Mouse (Mus musculus) cerebellum, postnatal 25 days (tissue): ENCODE data around the gene Gm17535.
"Not testable (repeated sequence)": the region's sequence is repeated elsewhere in the genome, so short reads cannot be mapped to it uniquely, and the experiment has no call there.

ENCODE experiments used
- DNase-seq, 2 experiments: peaks; one replicate each; pipeline ENCODE4 v3.0.0; 2021; ENCODE audit warnings: mixed read lengths in 2 of 2

Gm17535 gene

DNA sequence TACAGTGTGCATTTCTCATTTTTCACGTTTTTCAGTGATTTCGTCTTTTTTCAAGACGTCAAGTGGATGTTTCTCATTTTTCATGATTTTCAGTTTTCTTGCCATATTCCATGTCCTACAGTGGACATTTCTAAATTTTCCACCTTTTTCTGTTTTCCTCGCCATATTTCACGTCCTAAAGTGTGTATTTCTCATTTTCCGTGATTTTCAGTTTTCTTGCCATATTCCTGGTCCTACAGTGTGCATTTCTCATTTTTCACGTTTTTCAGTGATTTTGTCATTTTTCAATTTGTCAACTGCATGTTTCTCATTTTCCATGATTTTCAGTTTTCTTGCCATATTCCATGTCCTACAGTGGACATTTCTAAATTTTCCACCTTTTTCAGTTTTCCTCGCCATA lies at the start of gene Gm17535:
Gm17535 (plus strand) TSS at position 301 of the 400 bp plus-strand sequence.
- DNase-seq: not testable (repeated sequence)

GRCm38 (mm10) chr9:3000445-3000972 lies 33.9 kb upstream of the Gm17535 start, which contains the start of gene Gm10722:
TSS of gene Gm10722 (plus strand) at chr9:3000922.
- DNase-seq: peak; percentile 1 to 3

DNA sequence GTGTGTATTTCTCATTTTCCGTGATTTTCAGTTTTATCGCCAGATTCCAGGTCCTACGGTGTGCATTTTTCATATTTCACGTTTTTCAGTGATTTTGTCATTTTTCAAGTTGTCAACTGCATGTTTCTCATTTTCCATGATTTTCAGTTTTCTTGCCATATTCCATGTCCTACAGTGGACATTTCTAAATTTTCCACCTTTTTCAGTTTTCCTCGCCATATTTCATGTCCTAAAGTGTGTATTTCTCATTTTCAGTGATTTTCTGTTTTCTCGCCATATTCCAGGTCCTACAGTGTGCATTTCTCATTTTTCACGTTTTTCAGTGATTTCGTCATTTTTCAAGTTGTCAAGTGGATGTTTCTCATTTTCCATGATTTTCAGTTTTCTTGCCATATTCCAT lies 33.4 kb upstream of the Gm17535 start:
- peak in 1 of 2 experiments; percentile 9 for DNase-seq

- DNase-seq: peak; percentile 89 to 94
Observed at GRCm38 (mm10) chr9:3001948-3002659, 32.3 kb upstream of the Gm17535 start.

GRCm38 (mm10) chr9:3002794-3003396 lies 31.5 kb upstream of the Gm17535 start, which contains the start of gene Gm11168:
TSS of gene Gm11168 (plus strand) at chr9:3003346.
- DNase-seq: peak in 1 of 2 experiments; percentile 6

GRCm38 (mm10) chr9:3006179-3006578 lies 28.2 kb upstream of the Gm17535 start:
- not testable (repeated sequence) for DNase-seq

- peak in 1 of 2 experiments; percentile 74 for DNase-seq
Observed at GRCm38 (mm10) chr9:3006636-3007035, 27.8 kb upstream of the Gm17535 start.

DNA sequence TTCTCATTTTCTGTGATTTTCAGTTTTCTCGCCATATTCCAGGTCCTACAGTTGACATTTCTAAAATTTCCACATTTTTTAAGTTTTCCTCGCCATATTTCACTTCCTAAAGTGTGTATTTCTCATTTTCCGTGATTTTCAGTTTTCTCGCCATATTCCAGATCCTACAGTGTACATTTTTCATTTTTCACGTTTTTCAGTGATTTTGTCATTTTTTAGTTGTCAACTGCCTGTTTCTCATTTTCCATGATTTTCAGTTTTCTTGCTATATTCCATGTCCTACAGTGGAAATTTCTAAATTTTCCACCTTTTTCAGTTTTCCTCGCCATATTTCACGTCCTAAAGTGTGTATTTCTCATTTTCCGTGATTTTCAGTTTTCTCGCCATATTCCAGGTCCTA lies 27.1 kb upstream of the Gm17535 start:
- peak in 1 of 2 experiments; percentile 2 for DNase-seq

- DNase-seq: not testable (repeated sequence)
Observed at GRCm38 (mm10) chr9:3009331-3009730, 25.1 kb upstream of the Gm17535 start.

DNA sequence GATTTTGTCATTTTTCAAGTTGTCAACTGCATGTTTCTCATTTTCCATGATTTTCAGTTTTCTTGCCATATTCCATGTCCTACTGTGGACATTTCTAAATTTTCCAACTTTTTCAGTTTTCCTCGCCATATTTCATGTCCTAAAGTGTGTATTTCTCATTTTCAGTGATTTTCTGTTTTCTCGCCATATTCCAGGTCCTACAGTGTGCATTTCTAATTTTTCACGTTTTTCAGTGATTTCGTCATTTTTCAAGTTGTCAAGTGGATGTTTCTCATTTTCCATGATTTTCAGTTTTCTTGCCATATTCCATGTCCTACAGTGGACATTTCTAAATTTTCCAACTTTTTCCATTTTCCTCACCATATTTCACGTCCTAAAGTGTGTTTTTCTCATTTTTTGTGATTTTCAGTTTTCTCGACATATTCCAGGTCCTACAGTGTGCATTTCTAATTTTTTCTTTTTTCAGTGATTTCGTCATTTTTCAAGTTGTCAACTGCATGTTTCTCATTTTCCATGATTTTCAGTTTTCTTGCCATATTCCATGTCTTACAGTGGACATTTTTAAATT lies 22.3 kb upstream of the Gm17535 start:
- DNase-seq: not testable (repeated sequence)

GRCm38 (mm10) chr9:3012733-3013279 lies 21.6 kb upstream of the Gm17535 start, which contains the start of gene Gm10721:
TSS of gene Gm10721 (plus strand) at chr9:3013140.
- not testable (repeated sequence) for DNase-seq

- DNase-seq: not testable (repeated sequence)
Observed at GRCm38 (mm10) chr9:3015354-3015753, 19.0 kb upstream of the Gm17535 start, which contains the start of gene Gm10720. TSS of gene Gm10720 (plus strand) at chr9:3015654.

DNA sequence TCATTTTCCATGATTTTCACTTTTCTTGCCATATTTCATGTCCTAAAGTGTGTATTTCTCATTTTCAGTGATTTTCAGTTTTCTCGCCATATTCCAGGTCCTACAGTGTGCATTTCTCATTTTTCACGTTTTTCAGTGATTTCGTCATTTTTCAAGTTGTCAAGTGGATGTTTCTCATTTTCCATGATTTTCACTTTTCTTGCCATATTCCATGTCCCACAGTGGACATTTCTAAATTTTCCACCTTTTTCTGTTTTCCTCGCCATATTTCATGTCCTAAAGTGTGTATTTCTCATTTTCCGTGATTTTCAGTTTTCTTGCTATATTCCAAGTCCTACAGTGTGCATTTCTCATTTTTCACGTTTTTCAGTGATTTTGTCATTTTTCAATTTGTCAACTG lies 18.5 kb upstream of the Gm17535 start:
- peak in 1 of 2 experiments; percentile 2 for DNase-seq

DNA sequence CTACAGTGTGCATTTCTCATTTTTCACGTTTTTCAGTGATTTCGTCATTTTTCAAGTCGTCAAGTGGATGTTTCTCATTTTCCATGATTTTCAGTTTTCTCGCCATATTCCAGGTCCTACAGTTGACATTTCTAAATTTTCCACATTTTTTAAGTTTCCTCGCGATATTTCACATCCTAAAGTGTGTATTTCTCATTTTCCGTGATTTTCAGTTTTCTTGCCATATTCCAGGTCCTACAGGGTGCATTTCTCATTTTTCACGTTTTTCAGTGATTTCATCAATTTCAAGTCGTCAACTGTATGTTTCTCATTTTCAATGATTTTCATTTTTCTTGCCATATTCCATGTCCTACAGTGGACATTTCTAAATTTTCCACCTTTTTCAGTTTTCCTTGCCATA lies 17.3 kb upstream of the Gm17535 start, which contains the start of gene Gm10719:
Gm10719 (plus strand) TSS at position 301 of the 400 bp plus-strand sequence.
- not testable (repeated sequence) for DNase-seq

- DNase-seq: peak; percentile 91
Observed at GRCm38 (mm10) chr9:3018944-3019343, 15.5 kb upstream of the Gm17535 start.

GRCm38 (mm10) chr9:3019835-3020727 lies 14.3 kb upstream of the Gm17535 start:
- DNase-seq: peak; percentile 52 to 67

GRCm38 (mm10) chr9:3022316-3023008 lies 11.9 kb upstream of the Gm17535 start:
- peak in 1 of 2 experiments; percentile 41 for DNase-seq

DNA sequence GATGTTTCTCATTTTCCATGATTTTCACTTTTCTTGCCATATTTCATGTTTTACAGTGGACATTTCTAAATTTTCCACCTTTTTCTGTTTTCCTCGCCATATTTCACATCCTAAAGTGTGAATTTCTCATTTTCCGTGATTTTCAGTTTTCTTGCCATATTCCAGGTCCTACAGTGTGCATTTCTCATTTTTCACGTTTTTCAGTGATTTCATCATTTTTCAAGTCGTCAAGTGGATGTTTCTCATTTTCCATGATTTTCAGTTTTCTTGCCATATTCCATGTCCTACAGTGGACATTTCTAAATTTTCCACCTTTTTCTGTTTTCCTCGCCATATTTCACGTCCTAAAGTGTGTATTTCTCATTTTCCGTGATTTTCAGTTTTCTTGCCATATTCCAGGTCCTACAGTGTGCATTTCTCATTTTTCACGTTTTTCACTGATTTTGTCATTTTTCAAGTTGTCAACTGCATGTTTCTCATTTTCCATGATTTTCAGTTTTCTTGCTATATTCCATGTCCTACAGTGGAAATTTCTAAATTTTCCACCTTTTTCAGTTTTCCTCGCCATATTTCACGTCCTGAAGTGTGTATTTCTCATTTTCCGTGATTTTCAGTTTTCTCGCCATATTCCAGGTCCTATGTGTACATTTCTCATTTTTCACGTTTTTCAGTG lies 11.0 kb upstream of the Gm17535 start, which contains the start of gene Gm10718:
Gm10718 (plus strand) TSS at position 236 of the 673 bp plus-strand sequence.
- peak; percentile 3 to 6 for DNase-seq

DNA sequence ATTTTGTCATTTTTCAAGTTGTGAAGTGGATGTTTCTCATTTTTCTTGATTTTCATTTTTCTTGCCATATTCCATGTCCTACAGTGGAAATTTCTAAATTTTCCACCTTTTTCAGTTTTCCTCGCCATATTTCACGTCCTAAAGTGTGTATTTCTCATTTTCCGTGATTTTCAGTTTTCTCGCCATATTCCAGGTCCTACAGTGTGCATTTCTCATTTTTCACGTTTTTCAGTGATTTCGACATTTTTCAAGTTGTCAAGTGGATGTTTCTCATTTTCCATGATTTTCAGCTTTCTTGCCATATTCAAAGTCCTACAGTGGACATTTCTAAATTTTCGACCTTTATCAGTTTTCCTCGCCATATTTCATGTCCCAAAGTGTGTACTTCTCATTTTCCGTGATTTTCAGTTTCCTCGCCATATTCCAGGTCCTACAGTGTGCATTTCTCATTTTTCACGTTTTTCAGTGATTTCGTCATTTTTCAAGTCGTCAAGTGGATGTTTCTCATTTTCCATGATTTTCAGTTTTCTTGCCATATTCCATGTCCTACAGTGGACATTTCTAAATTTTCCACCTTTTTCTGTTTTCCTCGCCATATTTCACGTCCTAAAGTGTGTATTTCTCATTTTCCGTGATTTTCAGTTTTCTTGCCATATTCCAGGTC lies 10.3 kb upstream of the Gm17535 start:
- DNase-seq: peak in 1 of 2 experiments; percentile 43
